Mouse (Mus musculus) intestine, embryonic 14.5 days (tissue): ENCODE measurements around the gene Clec10a. TPM values are rescaled to one million over a fixed set of nuclear protein-coding genes. Genes with fewer than 3 reads are reported as not detected.

Experiments used
- ATAC-seq: fragments of 200-750 bp; cut with Nextera tagmentation; replicated peaks from 2 replicates; pipeline ENCODE4 v1.8.0; 2017; ENCODE audit warnings: low read depth, moderate number of reproducible peaks, moderate TSS enrichment, moderate library complexity; ENCODE audit not compliant: low FRiP score, low TSS enrichment
- DNase-seq: peaks from one replicate; pipeline ENCODE4 v3.0.0-alpha.2; 2018; ENCODE audit warnings: low spot score
- H3K27ac ChIP-seq: fragments of 300-500 bp; sonication (generic); 2 replicates; pipeline ENCODE4 v1.5.1; 2014; ENCODE audit warnings: low read depth, mild to moderate bottlenecking, control low read depth
- H3K27me3 ChIP-seq: fragments of 300-500 bp; sonication (generic); replicated peaks from 2 replicates; pipeline ENCODE4 v1.6.1; 2014; ENCODE audit warnings: low read length, control low read depth; ENCODE audit not compliant: control insufficient read depth, insufficient read depth
- H3K36me3 ChIP-seq: fragments of 300-500 bp; sonication (generic); 2 replicates; pipeline ENCODE4 v1.6.1; 2014; ENCODE audit warnings: low read length, control low read depth; ENCODE audit not compliant: control insufficient read depth, insufficient read depth
- H3K4me1 ChIP-seq: fragments of 300-500 bp; sonication (generic); replicated peaks from 2 replicates; pipeline ENCODE4 v1.6.1; 2014; ENCODE audit warnings: low read length, control low read depth, mixed read lengths; ENCODE audit not compliant: control insufficient read depth, insufficient read depth
- H3K4me2 ChIP-seq: fragments of 300-500 bp; sonication (generic); 2 replicates; pipeline ENCODE4 v1.6.1; 2014; ENCODE audit warnings: low read length
- H3K4me3 ChIP-seq: fragments of 300-500 bp; sonication (generic); 2 replicates; pipeline ENCODE4 v1.5.1; 2014; ENCODE audit warnings: low read depth, low read length, control low read depth, mixed read lengths
- H3K9ac ChIP-seq: fragments of 300-500 bp; sonication (generic); 2 replicates; pipeline ENCODE4 v1.6.1; 2014; ENCODE audit warnings: mild to moderate bottlenecking, low read length
- H3K9me3 ChIP-seq: fragments of 300-500 bp; sonication (generic); 2 replicates; pipeline ENCODE4 v1.6.1; 2016; ENCODE audit warnings: low read length, control low read depth; ENCODE audit not compliant: control insufficient read depth
- WGBS: fragments of 180-500 bp; shearing (Covaris S2); extraction: QIAGEN DNeasy Blood & Tissue Kit; methylation state at CpG from one replicate; pipeline ENCODE4 v1.1.7; 2014; 5-methylcytosine and 5-hydroxymethylcytosine counted together
- polyA plus RNA-seq: library from polyadenylated mRNA; unstranded; fragments of >200 nt; fragmentation: Nextera tagmentation; extraction: Ambion mirVana; gene quantifications from 2 replicates; pipeline ENCODE4 v1.2.1, GENCODE M21; 2014

Clec10a gene
- polyA plus RNA-seq, 1 experiment from 2014 or later = 0.97 TPM

- no peak overlapping the region for H3K4me2 ChIP-seq
- H3K4me1 ChIP-seq = no peaks in the 10 kb centered on the region
- peaks cover 9% of the 10 kb centered on the region for H3K27me3 ChIP-seq
- ATAC-seq = no peak
- no peak overlapping the region for H3K4me3 ChIP-seq
- no peaks in the 10 kb centered on the region for H3K36me3 ChIP-seq
- H3K9ac ChIP-seq = no peak overlapping the region
- no peak overlapping the region for H3K27ac ChIP-seq
- H3K9me3 ChIP-seq = no peaks in the 10 kb centered on the region
- DNase-seq = no peak
- WGBS = 76% methylated on average over 5 of the region's 5 CpGs
Observed at GRCm38 (mm10) chr11:70208778-70209388, 52.9 kb downstream of the Clec10a start.

- DNase-seq = no peak
- peaks cover 8% of the 10 kb centered on the region for H3K4me1 ChIP-seq
- peaks cover 27% of the 10 kb centered on the region for H3K27me3 ChIP-seq
- no peak overlapping the region for H3K9ac ChIP-seq
- no peak overlapping the region for H3K4me2 ChIP-seq
- H3K36me3 ChIP-seq = no peaks in the 10 kb centered on the region
- H3K9me3 ChIP-seq = no peaks in the 10 kb centered on the region
- no peak overlapping the region for H3K27ac ChIP-seq
- no peak overlapping the region for H3K4me3 ChIP-seq
- ATAC-seq = no peak
- WGBS = 80% methylated on average over 2 of the region's 2 CpGs
Observed at GRCm38 (mm10) chr11:70210681-70211080, 54.7 kb downstream of the Clec10a start.

- no peaks in the 10 kb centered on the region for H3K9me3 ChIP-seq
- H3K4me3 ChIP-seq = no peak overlapping the region
- ATAC-seq (no peak), DNase-seq (no peak)
- peaks cover 5% of the 10 kb centered on the region; the same call in 1 of the 2 replicates for H3K36me3 ChIP-seq
- peaks cover 8% of the 10 kb centered on the region for H3K4me1 ChIP-seq
- H3K4me2 ChIP-seq = no peak overlapping the region
- H3K27me3 ChIP-seq = peaks cover 40% of the 10 kb centered on the region
- H3K9ac ChIP-seq = no peak overlapping the region
- 88% methylated on average over 6 of the region's 6 CpGs for WGBS
- H3K27ac ChIP-seq = no peak overlapping the region
Observed at GRCm38 (mm10) chr11:70211972-70212371, 56.0 kb downstream of the Clec10a start.

GRCm38 (mm10) chr11:70212423-70212822 lies 56.4 kb downstream of the Clec10a start, which contains the start of gene Slc16a11:
Gene Slc16a11, plus strand, starts transcription at chr11:70212752.
- Histone ChIP-seq H3K4me2 (peak within 1 kb of the TSS; percentile 64), H3K9me3 (no peaks in the 10 kb centered on the region), H3K4me3 (no peak within 1 kb of the TSS; the same call in 1 of the 2 replicates), H3K27ac (no peak within 1 kb of the TSS), H3K36me3 (peaks cover 10% of the 10 kb centered on the region; the same call in 1 of the 2 replicates), H3K27me3 (peaks cover 41% of the 10 kb centered on the region), H3K4me1 (peaks cover 8% of the 10 kb centered on the region), H3K9ac (no peak within 1 kb of the TSS)
- ATAC-seq = no peak
- 60% methylated on average over 6 of the region's 6 CpGs for WGBS
- DNase-seq = no peak

- H3K4me3 ChIP-seq = no peak overlapping the region
- H3K36me3 ChIP-seq = peaks cover 13% of the 10 kb centered on the region; the same call in 1 of the 2 replicates
- no peak overlapping the region; the same call in 1 of the 2 replicates for H3K4me2 ChIP-seq
- H3K27ac ChIP-seq = no peak overlapping the region
- H3K4me1 ChIP-seq = peaks cover 8% of the 10 kb centered on the region
- DNase-seq (peak; percentile 81), ATAC-seq (no peak)
- no peak overlapping the region for H3K9ac ChIP-seq
- H3K9me3 ChIP-seq = no peaks in the 10 kb centered on the region
- H3K27me3 ChIP-seq = peaks cover 41% of the 10 kb centered on the region
- WGBS = 9% methylated on average over 9 of the region's 9 CpGs
Observed at GRCm38 (mm10) chr11:70212896-70213295, 56.9 kb downstream of the Clec10a start.

- WGBS = 6% methylated on average over 26 of the region's 26 CpGs
- Histone ChIP-seq H3K4me3 (peak overlapping the region; percentile 28), H3K36me3 (peaks cover 13% of the 10 kb centered on the region; the same call in 1 of the 2 replicates), H3K27ac (no peak overlapping the region), H3K9ac (no peak overlapping the region), H3K27me3 (peaks cover 41% of the 10 kb centered on the region), H3K4me1 (peaks cover 8% of the 10 kb centered on the region), H3K9me3 (no peaks in the 10 kb centered on the region), H3K4me2 (peak overlapping the region; percentile 64)
- DNase-seq (peak; percentile 63), ATAC-seq (peak; percentile 21; the same call in 1 of the 2 replicates)
Observed at GRCm38 (mm10) chr11:70213736-70214135, 57.7 kb downstream of the Clec10a start.

GRCm38 (mm10) chr11:70214191-70214855 lies 58.3 kb downstream of the Clec10a start:
- Histone ChIP-seq H3K27ac (no peak overlapping the region), H3K4me1 (peaks cover 8% of the 10 kb centered on the region), H3K27me3 (peaks cover 41% of the 10 kb centered on the region), H3K4me2 (peak overlapping the region; percentile 64), H3K36me3 (peaks cover 13% of the 10 kb centered on the region; the same call in 1 of the 2 replicates), H3K9me3 (no peaks in the 10 kb centered on the region), H3K9ac (0 out of 2 replicates have a peak overlapping the region, but pooled peaks have one; percentile 14), H3K4me3 (peak overlapping the region; percentile 28)
- ATAC-seq = peak; percentile 47
- peak; percentile 77 for DNase-seq
- WGBS = 2% methylated on average over 46 of the region's 46 CpGs

- WGBS = 16% methylated on average over 18 of the region's 18 CpGs
- H3K9me3 ChIP-seq = no peaks in the 10 kb centered on the region
- peaks cover 13% of the 10 kb centered on the region; the same call in 1 of the 2 replicates for H3K36me3 ChIP-seq
- no peak overlapping the region for H3K9ac ChIP-seq
- H3K4me3 ChIP-seq = peak overlapping the region; percentile 28
- H3K4me1 ChIP-seq = peaks cover 8% of the 10 kb centered on the region
- ATAC-seq = no peak
- DNase-seq = peak; percentile 59
- peaks cover 41% of the 10 kb centered on the region for H3K27me3 ChIP-seq
- H3K4me2 ChIP-seq = peak overlapping the region; percentile 64
- no peak overlapping the region for H3K27ac ChIP-seq
Observed at GRCm38 (mm10) chr11:70214856-70215209, 58.8 kb downstream of the Clec10a start.
